Mouse (Mus musculus): ENCODE results near the gene Rpl13a. TPM values are rescaled to one million over a fixed set of nuclear protein-coding genes. Genes with fewer than 3 reads are reported as not detected.

Rpl13a gene
- polyA plus RNA-seq, 1 experiment from 2014 or later: 1,622 TPM

- H3K9me3 ChIP-seq (ENCODE audit: control insufficient read depth, low read depth, low read length): no peaks in the 10 kb centered on the region
- H3K9ac ChIP-seq (replicated peaks; ENCODE audit: low read depth, low read length): peak within 1 kb of the TSS; percentile 43
- no peaks in the 10 kb centered on the region for H3K4me1 ChIP-seq (ENCODE audit: control insufficient read depth, insufficient read depth, low read length)
- ATAC-seq (ENCODE audit: insufficient number of reproducible peaks, insufficient read depth, low FRiP score, low read depth): peak; percentile 86
- peak within 1 kb of the TSS; percentile 45 for H3K4me3 ChIP-seq (ENCODE audit: low read depth, low read length)
- peak within 1 kb of the TSS; percentile 54 for H3K4me2 ChIP-seq (replicated peaks; ENCODE audit: low read depth, low read length)
- H3K27me3 ChIP-seq (ENCODE audit: control insufficient read depth, insufficient read depth, low read length): no peaks in the 10 kb centered on the region
- no peaks in the 10 kb centered on the region for H3K36me3 ChIP-seq (ENCODE audit: control insufficient read depth, insufficient read depth, low read length)
- WGBS: 2% methylated on average over 29 of the region's 29 CpGs
- no peak within 1 kb of the TSS for H3K27ac ChIP-seq (ENCODE audit: low read length)
Observed at GRCm38 (mm10) chr7:45135993-45136567, 7.5 kb upstream of the Rpl13a start, which contains the start of the genes Gm45713 and Flt3l. Gene Gm45713 (minus strand): TSS chr7:45136231. Gene Flt3l (minus strand): TSS chr7:45136432.

- Histone ChIP-seq H3K4me3 (ENCODE audit: low read depth, low read length) (no peak overlapping the region), H3K36me3 (ENCODE audit: control insufficient read depth, insufficient read depth, low read length) (no peaks in the 10 kb centered on the region), H3K9me3 (ENCODE audit: control insufficient read depth, low read depth, low read length) (no peaks in the 10 kb centered on the region), H3K9ac (replicated peaks; ENCODE audit: low read depth, low read length) (no peak overlapping the region), H3K4me1 (ENCODE audit: control insufficient read depth, insufficient read depth, low read length) (no peaks in the 10 kb centered on the region), H3K27ac (ENCODE audit: low read length) (no peak overlapping the region), H3K27me3 (ENCODE audit: control insufficient read depth, insufficient read depth, low read length) (no peaks in the 10 kb centered on the region), H3K4me2 (replicated peaks; ENCODE audit: low read depth, low read length) (no peak overlapping the region)
- ATAC-seq (ENCODE audit: insufficient number of reproducible peaks, insufficient read depth, low FRiP score, low read depth): no peak
- WGBS: 77% methylated on average over 3 of the region's 3 CpGs
Observed at GRCm38 (mm10) chr7:45135370-45135769, 6.8 kb upstream of the Rpl13a start.

- Histone ChIP-seq H3K9me3 (ENCODE audit: control insufficient read depth, low read depth, low read length) (no peaks in the 10 kb centered on the region), H3K4me2 (replicated peaks; ENCODE audit: low read depth, low read length) (no peak overlapping the region), H3K4me3 (ENCODE audit: low read depth, low read length) (no peak overlapping the region), H3K36me3 (ENCODE audit: control insufficient read depth, insufficient read depth, low read length) (no peaks in the 10 kb centered on the region), H3K4me1 (ENCODE audit: control insufficient read depth, insufficient read depth, low read length) (peaks cover 2% of the 10 kb centered on the region), H3K9ac (replicated peaks; ENCODE audit: low read depth, low read length) (no peak overlapping the region), H3K27me3 (ENCODE audit: control insufficient read depth, insufficient read depth, low read length) (no peaks in the 10 kb centered on the region), H3K27ac (ENCODE audit: low read length) (no peak overlapping the region)
- WGBS: 7% methylated on average over 12 of the region's 12 CpGs
- peak; percentile 4; the same call in 1 of the 2 replicates for ATAC-seq (ENCODE audit: insufficient number of reproducible peaks, insufficient read depth, low FRiP score, low read depth)
Observed at GRCm38 (mm10) chr7:45134544-45135026, 6.0 kb upstream of the Rpl13a start.

GRCm38 (mm10) chr7:45133446-45134159 lies 5.0 kb upstream of the Rpl13a start:
- peaks cover 5% of the 10 kb centered on the region for H3K4me1 ChIP-seq (ENCODE audit: control insufficient read depth, insufficient read depth, low read length)
- ATAC-seq (ENCODE audit: insufficient number of reproducible peaks, insufficient read depth, low FRiP score, low read depth): no peak
- no peak overlapping the region for H3K4me3 ChIP-seq (ENCODE audit: low read depth, low read length)
- 73% methylated on average over 8 of the region's 8 CpGs for WGBS
- H3K4me2 ChIP-seq (replicated peaks; ENCODE audit: low read depth, low read length): no peak overlapping the region
- H3K9me3 ChIP-seq (ENCODE audit: control insufficient read depth, low read depth, low read length): no peaks in the 10 kb centered on the region
- H3K27ac ChIP-seq (ENCODE audit: low read length): no peak overlapping the region
- H3K27me3 ChIP-seq (ENCODE audit: control insufficient read depth, insufficient read depth, low read length): no peaks in the 10 kb centered on the region
- H3K9ac ChIP-seq (replicated peaks; ENCODE audit: low read depth, low read length): no peak overlapping the region
- no peaks in the 10 kb centered on the region for H3K36me3 ChIP-seq (ENCODE audit: control insufficient read depth, insufficient read depth, low read length)

GRCm38 (mm10) chr7:45131850-45132249 lies 3.3 kb upstream of the Rpl13a start:
- Histone ChIP-seq H3K9ac (replicated peaks; ENCODE audit: low read depth, low read length) (no peak overlapping the region), H3K4me3 (ENCODE audit: low read depth, low read length) (no peak overlapping the region), H3K27ac (ENCODE audit: low read length) (no peak overlapping the region), H3K9me3 (ENCODE audit: control insufficient read depth, low read depth, low read length) (no peaks in the 10 kb centered on the region), H3K4me1 (ENCODE audit: control insufficient read depth, insufficient read depth, low read length) (peaks cover 12% of the 10 kb centered on the region), H3K27me3 (ENCODE audit: control insufficient read depth, insufficient read depth, low read length) (no peaks in the 10 kb centered on the region), H3K36me3 (ENCODE audit: control insufficient read depth, insufficient read depth, low read length) (peaks cover 5% of the 10 kb centered on the region), H3K4me2 (replicated peaks; ENCODE audit: low read depth, low read length) (no peak overlapping the region)
- no peak for ATAC-seq (ENCODE audit: insufficient number of reproducible peaks, insufficient read depth, low FRiP score, low read depth)
- 72% methylated on average over 11 of the region's 11 CpGs for WGBS

GRCm38 (mm10) chr7:45129776-45130512 lies 1.4 kb upstream of the Rpl13a start:
- H3K9me3 ChIP-seq (ENCODE audit: control insufficient read depth, low read depth, low read length): no peaks in the 10 kb centered on the region
- peaks cover 24% of the 10 kb centered on the region for H3K36me3 ChIP-seq (ENCODE audit: control insufficient read depth, insufficient read depth, low read length)
- no peak for ATAC-seq (ENCODE audit: insufficient number of reproducible peaks, insufficient read depth, low FRiP score, low read depth)
- H3K4me3 ChIP-seq (ENCODE audit: low read depth, low read length): peak overlapping the region; percentile 45
- H3K4me2 ChIP-seq (replicated peaks; ENCODE audit: low read depth, low read length): peak overlapping the region; percentile 76
- H3K9ac ChIP-seq (replicated peaks; ENCODE audit: low read depth, low read length): no peak overlapping the region
- peak overlapping the region; percentile 92; the same call in 1 of the 2 replicates for H3K27ac ChIP-seq (ENCODE audit: low read length)
- peaks cover 22% of the 10 kb centered on the region for H3K4me1 ChIP-seq (ENCODE audit: control insufficient read depth, insufficient read depth, low read length)
- WGBS: 53% methylated on average over 15 of the region's 15 CpGs
- H3K27me3 ChIP-seq (ENCODE audit: control insufficient read depth, insufficient read depth, low read length): no peaks in the 10 kb centered on the region

- Histone ChIP-seq H3K4me2 (replicated peaks; ENCODE audit: low read depth, low read length) (peak overlapping the region; percentile 76), H3K27me3 (ENCODE audit: control insufficient read depth, insufficient read depth, low read length) (no peaks in the 10 kb centered on the region), H3K27ac (ENCODE audit: low read length) (peak overlapping the region; percentile 92), H3K4me1 (ENCODE audit: control insufficient read depth, insufficient read depth, low read length) (peaks cover 22% of the 10 kb centered on the region), H3K4me3 (ENCODE audit: low read depth, low read length) (peak overlapping the region; percentile 45), H3K9me3 (ENCODE audit: control insufficient read depth, low read depth, low read length) (no peaks in the 10 kb centered on the region), H3K9ac (replicated peaks; ENCODE audit: low read depth, low read length) (peak overlapping the region; percentile 48), H3K36me3 (ENCODE audit: control insufficient read depth, insufficient read depth, low read length) (peaks cover 27% of the 10 kb centered on the region)
- WGBS: 1% methylated on average over 17 of the region's 17 CpGs
- ATAC-seq (ENCODE audit: insufficient number of reproducible peaks, insufficient read depth, low FRiP score, low read depth): 0 out of 2 replicates have a peak, but pooled peaks have one; percentile 0
Observed at GRCm38 (mm10) chr7:45129318-45129717, 757 bp upstream of the Rpl13a start.

GRCm38 (mm10) chr7:45127700-45128224 lies 799 bp downstream of the Rpl13a start:
- no peak for ATAC-seq (ENCODE audit: insufficient number of reproducible peaks, insufficient read depth, low FRiP score, low read depth)
- Histone ChIP-seq H3K4me2 (replicated peaks; ENCODE audit: low read depth, low read length) (peak overlapping the region; percentile 87), H3K4me1 (ENCODE audit: control insufficient read depth, insufficient read depth, low read length) (peaks cover 27% of the 10 kb centered on the region), H3K9me3 (ENCODE audit: control insufficient read depth, low read depth, low read length) (no peaks in the 10 kb centered on the region), H3K27me3 (ENCODE audit: control insufficient read depth, insufficient read depth, low read length) (no peaks in the 10 kb centered on the region), H3K36me3 (ENCODE audit: control insufficient read depth, insufficient read depth, low read length) (peaks cover 31% of the 10 kb centered on the region), H3K4me3 (ENCODE audit: low read depth, low read length) (peak overlapping the region; percentile 93), H3K9ac (replicated peaks; ENCODE audit: low read depth, low read length) (peak overlapping the region; percentile 99), H3K27ac (ENCODE audit: low read length) (peak overlapping the region; percentile 87)
- WGBS: 0% methylated on average over 6 of the region's 6 CpGs
